Comparison of ENCODE assay signal across 8 mouse cellular contexts in the genomic region with DNA sequence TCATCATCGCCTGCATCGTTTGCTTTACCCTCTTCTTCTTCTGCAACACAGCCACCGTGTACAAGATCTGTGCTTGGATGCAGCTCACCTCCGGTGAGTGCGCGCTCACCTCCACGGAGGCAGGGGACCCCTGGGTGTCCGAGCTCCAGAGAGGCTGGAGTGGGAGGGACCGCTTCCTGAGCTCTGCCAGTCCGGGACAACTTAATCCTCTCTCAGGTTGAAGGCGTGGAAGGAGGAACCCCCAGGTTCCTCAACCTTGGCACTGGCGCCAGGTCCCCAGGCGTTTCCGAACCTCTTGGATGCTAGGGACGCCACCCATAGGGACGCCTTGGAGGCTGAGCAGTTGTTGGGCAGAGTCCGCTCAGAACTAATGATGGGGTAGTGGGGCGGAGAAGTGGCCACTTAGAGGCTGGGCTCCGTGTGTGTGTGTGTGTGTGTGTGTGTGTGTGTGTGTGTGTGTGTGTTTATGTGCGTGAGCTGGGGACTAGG. TPM values are rescaled to one million over a fixed set of nuclear protein-coding genes. Genes with fewer than 3 reads are reported as not detected.
A peak's percentile ranks its signal among the peaks of the same experiment; 100 is the strongest.
DNase-seq lines count a peak whose midpoint lies in the region; ATAC-seq and TF ChIP-seq lines count a peak whose summit lies in the region.

No protein-coding gene starts in this region.

- no peak overlapping the region for H3K27ac ChIP-seq in cortical plate, adult 2 months (ENCODE audit: insufficient read depth, low read length)
- no peak overlapping the region for H3K27ac ChIP-seq in forebrain, postnatal 0 days (ENCODE audit: low read depth, low read length)
- no peak overlapping the region for H3K27ac ChIP-seq in midbrain, embryonic 12.5 days (replicated peaks)

- ATAC-seq in forebrain, postnatal 0 days: peak; percentile 26
- peak; percentile 61 for ATAC-seq in midbrain, embryonic 12.5 days (ENCODE audit: low FRiP score, low read depth)

- H3K4me1 ChIP-seq in cortical plate, adult 2 months (ENCODE audit: control insufficient read depth, insufficient read depth, low read length): no peaks in the 10 kb centered on the region
- H3K4me1 ChIP-seq in forebrain, postnatal 0 days (ENCODE audit: insufficient read depth): no peaks in the 10 kb centered on the region
- H3K4me1 ChIP-seq in midbrain, embryonic 12.5 days: peaks cover 14% of the 10 kb centered on the region

- peak; percentile 21 for DNase-seq in left cerebral cortex, postnatal 4 days
- DNase-seq in left cerebral cortex, postnatal 36 days (ENCODE audit: low spot score in 2 of 2): no peak
- no peak for DNase-seq in forebrain, postnatal 0 days
- DNase-seq in gastrocnemius, postnatal 10 days: no peak
- DNase-seq in yolk sac, embryonic 10.5 days (ENCODE audit: low spot score): no peak
- DNase-seq in left cerebral cortex, adult 18-20 months (ENCODE audit: low spot score in 2 of 2): no peak

- no peaks in the 10 kb centered on the region for H3K36me3 ChIP-seq in forebrain, postnatal 0 days (ENCODE audit: insufficient read depth)
- H3K36me3 ChIP-seq in midbrain, embryonic 12.5 days: no peaks in the 10 kb centered on the region

- WGBS in forebrain, postnatal 0 days: 2% methylated on average over 20 of the region's 20 CpGs
- under 1% methylated on average over 20 of the region's 20 CpGs for WGBS in midbrain, embryonic 12.5 days

- intact Hi-C loops in left cerebral cortex, postnatal 4 days (cut with DNase I): loop anchor here (5.0 kb wide), 1 partner anchor 471 kb away; no protein-coding TSS in a partner anchor
- intact Hi-C loops in left cerebral cortex, postnatal 36 days (cut with DNase I): loop anchor here (5.0 kb wide), 1 partner anchor 481 kb away; no protein-coding TSS in a partner anchor

- peak overlapping the region; percentile 66 for H3K9ac ChIP-seq in forebrain, postnatal 0 days
- H3K9ac ChIP-seq in midbrain, embryonic 12.5 days (replicated peaks): peak overlapping the region; percentile 55

- no peak for TF ChIP-seq CTCF in cortical plate, adult 2 months (IDR thresholded peaks at IDR 0.05; ENCODE audit: extremely low read depth, insufficient read depth, low read length)
- TF ChIP-seq CTCF in forebrain, postnatal 0 days (IDR thresholded peaks at IDR 0.05; ENCODE audit: low read depth): no peak

- no peaks in the 10 kb centered on the region for H3K9me3 ChIP-seq in forebrain, postnatal 0 days (ENCODE audit: low read length)
- no peaks in the 10 kb centered on the region for H3K9me3 ChIP-seq in midbrain, embryonic 12.5 days

- peak overlapping the region; percentile 57 for H3K4me3 ChIP-seq in cortical plate, adult 2 months (ENCODE audit: insufficient read depth, low read length)
- H3K4me3 ChIP-seq in forebrain, postnatal 0 days (ENCODE audit: low read depth, low read length): peak overlapping the region; percentile 68
- peak overlapping the region; percentile 69 for H3K4me3 ChIP-seq in midbrain, embryonic 12.5 days

- peaks cover 11% of the 10 kb centered on the region for H3K27me3 ChIP-seq in forebrain, postnatal 0 days (ENCODE audit: insufficient read depth, low read length)
- peaks cover 21% of the 10 kb centered on the region; the same call in 1 of the 2 replicates for H3K27me3 ChIP-seq in midbrain, embryonic 12.5 days

- peak overlapping the region; percentile 96 for H3K4me2 ChIP-seq in forebrain, postnatal 0 days (ENCODE audit: low read depth)
- peak overlapping the region; percentile 98 for H3K4me2 ChIP-seq in midbrain, embryonic 12.5 days (replicated peaks)

- no peak for TF ChIP-seq POLR2A in cortical plate, adult 2 months (IDR thresholded peaks at IDR 0.05; ENCODE audit: extremely low read depth, insufficient read depth, low read length)

RNA-seq across cellular contexts. Expression of a gene that starts 0.7 kb away (rescaled TPM):
- 10 to 100 TPM; 24.5 to 26.7 TPM for total RNA-seq in left cerebral cortex, postnatal 4 days (2021)
- total RNA-seq in left cerebral cortex, postnatal 36 days (2021): 10 to 100 TPM; 16.2 to 19.1 TPM
- 17.8 and 18.8 TPM in 2 replicates for polyA plus RNA-seq in cortical plate, adult 2 months (2012; rRNA removed)
- 36.6 and 40.3 TPM in 2 replicates for total RNA-seq in forebrain, postnatal 0 days (2014; rRNA removed)
- 24.2 and 34.4 TPM in 2 replicates for polyA plus RNA-seq in forebrain, postnatal 0 days (2015; fragmentation: Nextera tagmentation; extraction: Ambion mirVana)
- polyA plus RNA-seq in midbrain, embryonic 12.5 days (2016; fragmentation: Nextera tagmentation; extraction: Ambion mirVana): 1.9 TPM in 2 replicates
- total RNA-seq in gastrocnemius, postnatal 10 days (2021): under 1 TPM in 1 of 2 experiments, not detected in 1; 0.14 TPM
- total RNA-seq in left cerebral cortex, adult 18-20 months (2021): 10 to 100 TPM; 15.7 to 16.1 TPM

Comparison
In these comparisons a context has a peak if more than half of its experiments do, and no peak if none do; other contexts are left out.
1. RNA of a gene that starts 0.7 kb away (total RNA-seq): 36.6 to 40.3 TPM in forebrain, postnatal 0 days, 24.5 to 26.7 TPM in left cerebral cortex, postnatal 4 days, 16.2 to 19.1 TPM in left cerebral cortex, postnatal 36 days and 15.7 to 16.1 TPM in left cerebral cortex, adult 18-20 months; 0.14 TPM in gastrocnemius, postnatal 10 days; every median in the first group is over 10 times any median in the second.
2. Peak in every context shown above with its lines, with median percentiles within 50 percentile points of each other: H3K4me3 ChIP-seq.